Mouse (Mus musculus): Measurements from ENCODE around the gene Olfr715b.
"Not testable (repeated sequence)": the region's sequence is repeated elsewhere in the genome, so short reads cannot be mapped to it uniquely, and the experiment has no call there.

The Olfr715b gene

GRCm38 (mm10) chr7:107110269-107110668, at the start of gene Olfr715b:
Olfr715b (minus strand) TSS chr7:107110369.
- DNase-seq (ENCODE audit: low spot score) = not testable (repeated sequence)

GRCm38 (mm10) chr7:107138027-107138426, 27.9 kb upstream of the Olfr715b start, which contains the start of gene Olfr716:
Olfr716 (plus strand) TSS chr7:107138327.
- DNase-seq (ENCODE audit: low spot score) = not testable (repeated sequence)

- not testable (repeated sequence) for DNase-seq (ENCODE audit: low spot score)
Measured at GRCm38 (mm10) chr7:107130983-107131382, 20.8 kb upstream of the Olfr715b start, which contains the start of gene Olfr715. Olfr715 (minus strand) TSS chr7:107131083.

- no peak for DNase-seq (ENCODE audit: low spot score)
Measured at GRCm38 (mm10) chr7:107092920-107093319, 17.2 kb downstream of the Olfr715b start, which contains the start of gene Olfr17. Olfr17 (plus strand) TSS chr7:107093220.

GRCm38 (mm10) chr7:107070681-107071080, 39.5 kb downstream of the Olfr715b start, which contains the start of gene Olfr714:
Olfr714 (plus strand) TSS chr7:107070981.
- no peak for DNase-seq (ENCODE audit: low spot score)

All from T-cell, adult 2 months (primary cell).